Mouse (Mus musculus) CH12.LX (cell line): Measurements from ENCODE around the gene Irgc1. TPM values are rescaled to one million over a fixed set of nuclear protein-coding genes. Genes with fewer than 3 reads are reported as not detected.

Experiments
- DNase-seq: peaks from one replicate; pipeline ENCODE4 v3.0.0-alpha.2; 2013; ENCODE audit errors: extremely low read depth
- H3K27ac ChIP-seq: 2 replicates; pipeline ENCODE4 v1.5.1; 2012; ENCODE audit warnings: low read depth, mild to moderate bottlenecking, control low read depth, moderate library complexity; ENCODE audit not compliant: insufficient read depth
- H3K27me3 ChIP-seq: replicated peaks from 2 replicates; pipeline ENCODE3; 2012; ENCODE audit warnings: inconsistent platforms
- H3K36me3 ChIP-seq, 2 experiments: replicated peaks in 1 of 2; 2 replicates each; pipeline versions ENCODE3 to v1.6.1; 2012; ENCODE audit warnings: inconsistent platforms in 1 of 2, low read length in 1 of 2, mild to moderate bottlenecking in 1 of 2, mixed read lengths in 1 of 2, moderate library complexity in 1 of 2; ENCODE audit not compliant: control insufficient read depth in 1 of 2, insufficient read depth in 1 of 2
- H3K4me1 ChIP-seq, 2 experiments: 2 replicates each; pipeline ENCODE4 v1.6.1; 2012; ENCODE audit warnings: inconsistent platforms in 1 of 2, moderate library complexity in 1 of 2; ENCODE audit not compliant: insufficient read depth in 2 of 2, control insufficient read depth in 1 of 2
- H3K4me2 ChIP-seq: 2 replicates; pipeline ENCODE4 v1.6.1; 2012; ENCODE audit warnings: low read depth, mild to moderate bottlenecking, control low read depth; ENCODE audit not compliant: poor library complexity, insufficient read depth, severe bottlenecking
- H3K4me3 ChIP-seq, 3 experiments: fragments of 150-350 bp in 1 of 3; sonication (generic) in 1 of 3; replicated peaks in 1 of 3; 2 replicates each; pipeline versions ENCODE3 to v1.5.1; 2011 to 2012; ENCODE audit warnings: low read depth in 2 of 3, low read length in 2 of 3, mild to moderate bottlenecking in 2 of 3, moderate library complexity in 2 of 3, control low read depth in 1 of 3, improper control_type of control experiment in 1 of 3, inconsistent platforms in 1 of 3, mixed read lengths in 1 of 3; ENCODE audit not compliant: poor library complexity in 1 of 3
- H3K79me2 ChIP-seq: replicated peaks from 2 replicates; pipeline ENCODE4 v1.6.1; 2012; ENCODE audit warnings: mild to moderate bottlenecking, moderate library complexity; ENCODE audit not compliant: control insufficient read depth, poor library complexity, insufficient read depth, severe bottlenecking; ENCODE audit errors: extremely low read depth
- H3K9ac ChIP-seq: 2 replicates; pipeline ENCODE4 v1.6.1; 2012; ENCODE audit warnings: low read depth, mild to moderate bottlenecking, control low read depth, moderate library complexity; ENCODE audit not compliant: insufficient read depth
- H3K9me3 ChIP-seq: replicated peaks from 2 replicates; pipeline ENCODE3; 2012; ENCODE audit warnings: low read length, inconsistent platforms, mixed read lengths
- BHLHE40 ChIP-seq: IDR thresholded peaks from 2 replicates; pipeline ENCODE4 v1.6.1; 2011; ENCODE audit warnings: mild to moderate bottlenecking, low read depth, low read length, improper control_type of control experiment
- CHD1 ChIP-seq: IDR thresholded peaks from 2 replicates; pipeline ENCODE4 v1.6.1; 2012; ENCODE audit warnings: low read depth, low read length, improper control_type of control experiment, inconsistent platforms
- CTCF ChIP-seq, 2 experiments: IDR thresholded peaks in 1 of 2; conservative IDR thresholded peaks in 1 of 2; 2 replicates each; pipeline ENCODE4 v1.5.1; 2011 to 2012; ENCODE audit warnings: low read depth in 2 of 2, low read length in 2 of 2, improper control_type of control experiment in 1 of 2, inconsistent platforms in 1 of 2, mild to moderate bottlenecking in 1 of 2, moderate library complexity in 1 of 2
- E2F4 ChIP-seq: IDR thresholded peaks from 2 replicates; pipeline ENCODE4 v1.6.1; 2011; ENCODE audit warnings: low read depth, low read length, improper control_type of control experiment; ENCODE audit not compliant: insufficient replicate concordance
- ELF1 ChIP-seq: IDR thresholded peaks from 2 replicates; pipeline ENCODE4 v1.6.1; 2014; ENCODE audit warnings: low read depth, mild to moderate bottlenecking, inconsistent platforms, low read length, improper control_type of control experiment
- EP300 ChIP-seq: IDR thresholded peaks from 2 replicates; pipeline ENCODE4 v1.6.1; 2011; ENCODE audit warnings: low read length, improper control_type of control experiment
- ETS1 ChIP-seq: conservative IDR thresholded peaks from 2 replicates; pipeline ENCODE4 v1.6.1; 2012; ENCODE audit warnings: low read depth, mild to moderate bottlenecking, inconsistent platforms, low read length, improper control_type of control experiment, moderate library complexity
- HCFC1 ChIP-seq: IDR thresholded peaks from 2 replicates; pipeline ENCODE4 v1.6.1; 2012; ENCODE audit warnings: low read depth, mild to moderate bottlenecking, inconsistent platforms, low read length, improper control_type of control experiment
- JUN ChIP-seq: IDR thresholded peaks from 2 replicates; pipeline ENCODE4 v1.6.1; 2011; ENCODE audit warnings: low read depth, mild to moderate bottlenecking, low read length, improper control_type of control experiment, moderate library complexity; ENCODE audit not compliant: insufficient read depth
- MAX ChIP-seq: IDR thresholded peaks from 2 replicates; pipeline ENCODE4 v1.6.1; 2011; ENCODE audit warnings: low read length, improper control_type of control experiment
- MAZ ChIP-seq: IDR thresholded peaks from 2 replicates; pipeline ENCODE4 v1.6.1; 2012; ENCODE audit warnings: low read depth, mild to moderate bottlenecking, inconsistent platforms, low read length, improper control_type of control experiment, moderate library complexity
- MEF2A ChIP-seq: IDR thresholded peaks from 2 replicates; pipeline ENCODE4 v1.6.1; 2014; ENCODE audit warnings: low read depth, mild to moderate bottlenecking, inconsistent platforms, low read length, improper control_type of control experiment, borderline replicate concordance
- NELFE ChIP-seq: IDR thresholded peaks from 2 replicates; pipeline ENCODE4 v1.6.1; 2011; ENCODE audit warnings: low read depth, low read length, improper control_type of control experiment
- PAX5 ChIP-seq: IDR thresholded peaks from 2 replicates; pipeline ENCODE4 v1.6.1; 2012; ENCODE audit warnings: low read length, inconsistent platforms, mixed read lengths
- RAD21 ChIP-seq: IDR thresholded peaks from 2 replicates; pipeline ENCODE4 v1.6.1; 2011; ENCODE audit warnings: low read depth, mild to moderate bottlenecking, low read length, improper control_type of control experiment, moderate library complexity
- RCOR1 ChIP-seq: conservative IDR thresholded peaks from 2 replicates; pipeline ENCODE4 v1.6.1; 2012; ENCODE audit warnings: low read depth, mild to moderate bottlenecking, inconsistent platforms, low read length, improper control_type of control experiment
- SIN3A ChIP-seq: IDR thresholded peaks from 2 replicates; pipeline ENCODE4 v1.6.1; 2012; ENCODE audit warnings: low read length, improper control_type of control experiment, inconsistent platforms
- SMC3 ChIP-seq: IDR thresholded peaks from 2 replicates; pipeline ENCODE4 v1.6.1; 2011; ENCODE audit warnings: low read depth, low read length, improper control_type of control experiment
- TBP ChIP-seq: conservative IDR thresholded peaks from 2 replicates; pipeline ENCODE4 v1.6.1; 2011; ENCODE audit warnings: low read depth, low read length, improper control_type of control experiment
- ZC3H11A ChIP-seq: IDR thresholded peaks from 2 replicates; pipeline ENCODE4 v1.6.1; 2012; ENCODE audit warnings: low read depth, mild to moderate bottlenecking, inconsistent platforms, low read length, improper control_type of control experiment
- ZMIZ1 ChIP-seq: IDR thresholded peaks from 2 replicates; pipeline ENCODE4 v1.6.1; 2012; ENCODE audit warnings: low read depth, mild to moderate bottlenecking, inconsistent platforms, low read length, improper control_type of control experiment
- dilution Hi-C: fragments of 300-500 bp; cut with MboI; formaldehyde crosslinking; loops from 2 replicates; pipeline ENCODE4 v1.14.3; 2020; ENCODE audit warnings: low sequenced_read_pairs; ENCODE audit not compliant: extremely low pct_unique_long_range_greater_than_20kb, extremely low pct_ligation_motif_present
- in situ Hi-C: fragments of 300-500 bp; cut with MboI; formaldehyde crosslinking; loops from 3 replicates; pipeline ENCODE4 v1.14.3; 2019; ENCODE audit warnings: low sequenced_read_pairs, low pct_ligation_motif_present, low pct_unique_long_range_greater_than_20kb, mixed read lengths
- polyA plus RNA-seq: library from polyadenylated mRNA; unstranded; fragments of >175 nt; gene quantifications from 2 replicates; pipeline ENCODE4 v1.2.1, GENCODE M21; 2012; ENCODE audit warnings: low read depth; ENCODE audit not compliant: insufficient read length
- total RNA-seq, 2 experiments: library from RNA; depleted of rRNA; stranded (reverse); fragments of 300-350 nt in 1 of 2; fragments of >200 nt in 1 of 2; gene quantifications; 2 replicates each; pipeline ENCODE4 v1.2.3; 2012 to 2014

Irgc1 gene
- total and polyA plus RNA-seq, 3 experiments, result not detected

- no peaks in the 10 kb centered on the region for H3K79me2 ChIP-seq
- TF ChIP-seq ZC3H11A (peak; percentile 93), MAZ (no peak), RCOR1 (no peak), RAD21 (peak; percentile 87), CHD1 (no peak), MEF2A (0 out of 2 replicates have a peak, but pooled peaks have one; percentile 23), HCFC1 (no peak), ETS1 (no peak), CTCF (conservative IDR thresholded peaks at IDR 0.05 in 1 of 2, IDR thresholded peaks at IDR 0.05 in 1 of 2; ENCODE audit: low read depth in 2 of 2, low read length in 2 of 2) (peak; percentile 68 to 96), ELF1 (0 out of 2 replicates have a peak, but pooled peaks have one; percentile 9), TBP (no peak), PAX5 (no peak), EP300 (no peak), NELFE (peak; percentile 62; the same call in 1 of the 2 replicates), SMC3 (peak; percentile 97), SIN3A (0 out of 2 replicates have a peak, but pooled peaks have one; percentile 45), MAX (no peak), ZMIZ1 (no peak)
- peak; percentile 62 for DNase-seq
- H3K27me3 ChIP-seq, result no peaks in the 10 kb centered on the region
- H3K4me1 ChIP-seq, result peaks cover 24 to 61% of the 10 kb centered on the region in 2 experiments
- H3K9me3 ChIP-seq, result no peaks in the 10 kb centered on the region
- no peak overlapping the region for H3K4me3 ChIP-seq
- dilution Hi-C loops, result no loop called here
- in situ Hi-C loops, result loop anchor here (25.0 kb wide), 1 partner anchor 423 kb away; the partner anchor contains the start of genes Vmn1r180 and Vmn1r181
- no peak overlapping the region for H3K4me2 ChIP-seq
- H3K9ac ChIP-seq, result no peak overlapping the region
- peaks cover 0 to 21% of the 10 kb centered on the region in 2 experiments for H3K36me3 ChIP-seq
- H3K27ac ChIP-seq, result no peak overlapping the region
These were observed 67.3 kb downstream of the Irgc1 start for GRCm38 (mm10) chr7:24384827-24385226.

- no peak for TF ChIP-seq E2F4
- TF ChIP-seq JUN, result no peak
- no peak for TF ChIP-seq BHLHE40
- TF ChIP-seq, all 38 proteins: peak for 0
- no peaks in the 10 kb centered on the region for H3K79me2 ChIP-seq
- H3K4me3 ChIP-seq, result no peak overlapping the region
- no peaks in the 10 kb centered on the region for H3K9me3 ChIP-seq
- no peaks in the 10 kb centered on the region for H3K27me3 ChIP-seq
- no peak overlapping the region for H3K4me2 ChIP-seq
- H3K9ac ChIP-seq, result no peak overlapping the region
- H3K27ac ChIP-seq, result no peak overlapping the region
- in situ Hi-C loops (loop anchor here (25.0 kb wide), 1 partner anchor 422 kb away; the partner anchor contains the start of genes Vmn1r180 and Vmn1r181), dilution Hi-C loops (no loop called here)
- peaks cover 26 to 61% of the 10 kb centered on the region in 2 experiments for H3K4me1 ChIP-seq
- no peak for DNase-seq
- H3K36me3 ChIP-seq, result peaks cover 0 to 21% of the 10 kb centered on the region in 2 experiments
These were observed 68.0 kb downstream of the Irgc1 start for GRCm38 (mm10) chr7:24384070-24384469.
